Mouse (Mus musculus) midbrain, embryonic 15.5 days (tissue): Measurements from ENCODE around the gene Hrg. TPM values are rescaled to one million over a fixed set of nuclear protein-coding genes. Genes with fewer than 3 reads are reported as not detected.
"Not testable (repeated sequence)": the region's sequence is repeated elsewhere in the genome, so short reads cannot be mapped to it uniquely, and the experiment has no call there.

Source experiments
- ATAC-seq: fragments of 200-750 bp; cut with Nextera tagmentation; replicated peaks from 2 replicates; pipeline ENCODE4 v1.8.0; 2017; ENCODE audit warnings: moderate TSS enrichment
- H3K27ac ChIP-seq: fragments of 300-500 bp; sonication (generic); 2 replicates; pipeline ENCODE4 v1.5.1; 2015; ENCODE audit warnings: mild to moderate bottlenecking, inconsistent platforms
- H3K27me3 ChIP-seq: fragments of 300-500 bp; sonication (generic); replicated peaks from 2 replicates; pipeline ENCODE4 v1.6.1; 2015; ENCODE audit warnings: inconsistent platforms
- H3K36me3 ChIP-seq: fragments of 300-500 bp; sonication (generic); replicated peaks from 2 replicates; pipeline ENCODE4 v1.6.1; 2015; ENCODE audit warnings: inconsistent platforms
- H3K4me1 ChIP-seq: fragments of 300-500 bp; sonication (generic); 2 replicates; pipeline ENCODE4 v1.6.1; 2015; ENCODE audit warnings: inconsistent platforms
- H3K4me2 ChIP-seq: fragments of 300-500 bp; sonication (generic); 2 replicates; pipeline ENCODE4 v1.6.1; 2015; ENCODE audit warnings: inconsistent platforms, mild to moderate bottlenecking, moderate library complexity
- H3K4me3 ChIP-seq: fragments of 300-500 bp; sonication (generic); 2 replicates; pipeline ENCODE4 v1.5.1; 2015; ENCODE audit warnings: mild to moderate bottlenecking, inconsistent platforms
- H3K9ac ChIP-seq: fragments of 300-500 bp; sonication (generic); 2 replicates; pipeline ENCODE4 v1.6.1; 2015; ENCODE audit warnings: mild to moderate bottlenecking, inconsistent platforms
- H3K9me3 ChIP-seq: fragments of 300-500 bp; sonication (generic); 2 replicates; pipeline ENCODE4 v1.6.1; 2016; ENCODE audit warnings: inconsistent platforms
- WGBS: fragments of 180-500 bp; shearing (Covaris S2); methylation state at CpG from one replicate; pipeline ENCODE4 v1.1.7; 2015; ENCODE audit warnings: mixed read lengths; 5-methylcytosine and 5-hydroxymethylcytosine counted together
- polyA plus RNA-seq: library from polyadenylated mRNA; unstranded; fragments of >200 nt; fragmentation: Nextera tagmentation; extraction: Ambion mirVana; gene quantifications from 2 replicates; pipeline ENCODE4 v1.2.1, GENCODE M21; 2015

Hrg gene
- polyA plus RNA-seq, 1 experiment from 2014 or later, result 0.31 TPM

- no peaks in the 10 kb centered on the region for H3K9me3 ChIP-seq
- no peak for ATAC-seq
- no peak overlapping the region for H3K27ac ChIP-seq
- 86% methylated on average over 11 of the region's 11 CpGs for WGBS
- H3K4me2 ChIP-seq, result no peak overlapping the region
- no peaks in the 10 kb centered on the region for H3K27me3 ChIP-seq
- H3K4me1 ChIP-seq, result no peaks in the 10 kb centered on the region
- no peaks in the 10 kb centered on the region for H3K36me3 ChIP-seq
- no peak overlapping the region for H3K4me3 ChIP-seq
- H3K9ac ChIP-seq, result no peak overlapping the region
Observed at GRCm38 (mm10) chr16:22931431-22932200, 19.3 kb upstream of the Hrg start.

GRCm38 (mm10) chr16:22937631-22938030, 13.2 kb upstream of the Hrg start:
- Histone ChIP-seq H3K27ac (no peak overlapping the region), H3K4me2 (no peak overlapping the region), H3K27me3 (no peaks in the 10 kb centered on the region), H3K36me3 (no peaks in the 10 kb centered on the region), H3K9me3 (no peaks in the 10 kb centered on the region), H3K4me1 (no peaks in the 10 kb centered on the region), H3K9ac (no peak overlapping the region), H3K4me3 (no peak overlapping the region)
- no peak for ATAC-seq
- WGBS, result 91% methylated on average over 12 of the region's 12 CpGs

- no peaks in the 10 kb centered on the region for H3K36me3 ChIP-seq
- ATAC-seq, result no peak
- no peak overlapping the region for H3K9ac ChIP-seq
- WGBS, result 77% methylated on average over 2 of the region's 2 CpGs
- H3K4me3 ChIP-seq, result no peak overlapping the region
- H3K27ac ChIP-seq, result no peak overlapping the region
- no peak overlapping the region for H3K4me2 ChIP-seq
- H3K4me1 ChIP-seq, result no peaks in the 10 kb centered on the region
- no peaks in the 10 kb centered on the region for H3K9me3 ChIP-seq
- no peaks in the 10 kb centered on the region for H3K27me3 ChIP-seq
Observed at GRCm38 (mm10) chr16:22938541-22938940, 12.3 kb upstream of the Hrg start.

- 85% methylated on average over 8 of the region's 8 CpGs for WGBS
- no peaks in the 10 kb centered on the region for H3K36me3 ChIP-seq
- ATAC-seq, result no peak
- H3K9me3 ChIP-seq, result no peaks in the 10 kb centered on the region
- no peak overlapping the region for H3K4me3 ChIP-seq
- H3K27me3 ChIP-seq, result no peaks in the 10 kb centered on the region
- no peak overlapping the region for H3K4me2 ChIP-seq
- H3K4me1 ChIP-seq, result no peaks in the 10 kb centered on the region
- H3K27ac ChIP-seq, result no peak overlapping the region
- no peak overlapping the region for H3K9ac ChIP-seq
Observed at GRCm38 (mm10) chr16:22939120-22939695, 11.7 kb upstream of the Hrg start.

- H3K27ac ChIP-seq, H3K36me3 ChIP-seq, H3K9ac ChIP-seq, H3K27me3 ChIP-seq, H3K4me1 ChIP-seq, H3K9me3 ChIP-seq, ATAC-seq, H3K4me3 ChIP-seq, H3K4me2 ChIP-seq: not testable (repeated sequence)
Observed at GRCm38 (mm10) chr16:22941825-22942476, 8.9 kb upstream of the Hrg start.

GRCm38 (mm10) chr16:22947371-22947770, 3.5 kb upstream of the Hrg start:
- Histone ChIP-seq H3K36me3 (no peaks in the 10 kb centered on the region), H3K27me3 (no peaks in the 10 kb centered on the region), H3K27ac (no peak overlapping the region), H3K4me1 (no peaks in the 10 kb centered on the region), H3K9ac (no peak overlapping the region), H3K4me3 (no peak overlapping the region), H3K9me3 (no peaks in the 10 kb centered on the region), H3K4me2 (no peak overlapping the region)
- WGBS, result 86% methylated on average over 2 of the region's 2 CpGs
- ATAC-seq, result no peak

- no peaks in the 10 kb centered on the region for H3K4me1 ChIP-seq
- no peak for ATAC-seq
- H3K4me2 ChIP-seq, result no peak overlapping the region
- H3K9ac ChIP-seq, result no peak overlapping the region
- 47% methylated on average over 4 of the region's 4 CpGs for WGBS
- no peak overlapping the region for H3K27ac ChIP-seq
- H3K36me3 ChIP-seq, result no peaks in the 10 kb centered on the region
- no peaks in the 10 kb centered on the region for H3K27me3 ChIP-seq
- no peak overlapping the region for H3K4me3 ChIP-seq
- H3K9me3 ChIP-seq, result no peaks in the 10 kb centered on the region
Observed at GRCm38 (mm10) chr16:22953069-22953468, 2.2 kb downstream of the Hrg start.

- H3K4me1 ChIP-seq, result no peaks in the 10 kb centered on the region
- peak overlapping the region; percentile 15; the same call in 1 of the 2 replicates for H3K4me2 ChIP-seq
- no peaks in the 10 kb centered on the region for H3K9me3 ChIP-seq
- 33% methylated on average over 13 of the region's 13 CpGs for WGBS
- no peak overlapping the region for H3K4me3 ChIP-seq
- H3K36me3 ChIP-seq, result no peaks in the 10 kb centered on the region
- peak; percentile 63 for ATAC-seq
- no peaks in the 10 kb centered on the region for H3K27me3 ChIP-seq
- H3K27ac ChIP-seq, result no peak overlapping the region
- H3K9ac ChIP-seq, result no peak overlapping the region; the same call in 1 of the 2 replicates
Observed at GRCm38 (mm10) chr16:22955397-22956084, 4.7 kb downstream of the Hrg start.

- peak; percentile 62 for ATAC-seq
- H3K4me1 ChIP-seq, result no peaks in the 10 kb centered on the region
- no peak overlapping the region for H3K27ac ChIP-seq
- H3K4me3 ChIP-seq, result no peak overlapping the region
- H3K36me3 ChIP-seq, result no peaks in the 10 kb centered on the region
- 61% methylated on average over 11 of the region's 11 CpGs for WGBS
- no peak overlapping the region for H3K9ac ChIP-seq
- no peaks in the 10 kb centered on the region for H3K9me3 ChIP-seq
- no peaks in the 10 kb centered on the region for H3K27me3 ChIP-seq
- peak overlapping the region; percentile 15; the same call in 1 of the 2 replicates for H3K4me2 ChIP-seq
Observed at GRCm38 (mm10) chr16:22956085-22956439, 5.2 kb downstream of the Hrg start.

- Histone ChIP-seq H3K36me3 (no peaks in the 10 kb centered on the region), H3K27me3 (no peaks in the 10 kb centered on the region), H3K4me3 (no peak overlapping the region), H3K27ac (no peak overlapping the region), H3K4me1 (no peaks in the 10 kb centered on the region), H3K9me3 (no peaks in the 10 kb centered on the region), H3K4me2 (no peak overlapping the region), H3K9ac (no peak overlapping the region)
- no peak for ATAC-seq
- WGBS, result 93% methylated on average over 8 of the region's 8 CpGs
Observed at GRCm38 (mm10) chr16:22961073-22961472, 10.2 kb downstream of the Hrg start.

- Histone ChIP-seq H3K4me2 (no peak overlapping the region), H3K9me3 (no peaks in the 10 kb centered on the region), H3K27ac (no peak overlapping the region), H3K4me1 (no peaks in the 10 kb centered on the region), H3K36me3 (no peaks in the 10 kb centered on the region), H3K9ac (no peak overlapping the region), H3K4me3 (no peak overlapping the region), H3K27me3 (no peaks in the 10 kb centered on the region)
- WGBS, result 68% methylated on average over 5 of the region's 5 CpGs
- no peak for ATAC-seq
Observed at GRCm38 (mm10) chr16:22962256-22962655, 11.4 kb downstream of the Hrg start.

GRCm38 (mm10) chr16:22963293-22963692, 12.4 kb downstream of the Hrg start:
- H3K27ac ChIP-seq, result no peak overlapping the region
- H3K9ac ChIP-seq, result no peak overlapping the region
- H3K4me1 ChIP-seq, result no peaks in the 10 kb centered on the region
- H3K4me2 ChIP-seq, result no peak overlapping the region
- ATAC-seq, result no peak
- no peaks in the 10 kb centered on the region for H3K27me3 ChIP-seq
- H3K36me3 ChIP-seq, result no peaks in the 10 kb centered on the region
- H3K9me3 ChIP-seq, result no peaks in the 10 kb centered on the region
- no peak overlapping the region for H3K4me3 ChIP-seq
